12 mouse cellular contexts compared by ENCODE assay signal in the genomic region with DNA sequence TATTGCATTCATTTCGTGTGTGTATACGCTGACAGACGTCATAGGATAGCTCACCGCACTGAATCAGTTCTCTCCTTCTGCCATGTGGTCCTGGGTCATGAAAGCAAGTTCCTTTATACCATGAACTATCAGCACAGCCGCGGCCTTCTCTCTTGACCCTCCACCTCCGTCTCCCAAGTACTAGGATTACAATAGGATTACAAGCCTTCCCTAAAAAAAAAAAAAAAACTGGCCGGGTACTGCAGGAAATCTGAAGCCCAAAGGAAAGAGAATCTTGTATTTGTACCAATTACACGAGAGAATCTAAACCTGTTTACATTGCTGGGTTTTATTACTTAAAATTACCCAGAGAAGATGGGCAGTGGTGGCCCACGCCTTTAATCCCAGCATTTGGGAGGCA. TPM values are rescaled to one million over a fixed set of nuclear protein-coding genes. Genes with fewer than 3 reads are reported as not detected.
DNase-seq lines count a peak whose midpoint lies in the region; ATAC-seq lines count a peak whose summit lies in the region.
"Had no signal": no experiment of that assay in that cellular context is flagged by ENCODE, and none has a peak within 500 bp of the region (broad histone marks: within the 10 kb centered on the region; RNA-seq: fewer than 3 reads in every experiment).

No protein-coding gene starts in this region.

- H3K9me3 ChIP-seq in heart, embryonic 12.5 days (replicated peaks), result no peaks in the 10 kb centered on the region
- no peaks in the 10 kb centered on the region for H3K9me3 ChIP-seq in midbrain, embryonic 10.5 days (replicated peaks)
- H3K9me3 ChIP-seq in midbrain, embryonic 14.5 days (ENCODE audit: control insufficient read depth, low read length), result no peaks in the 10 kb centered on the region
- H3K9me3 ChIP-seq in embryonic facial prominence, embryonic 15.5 days (replicated peaks), result no peaks in the 10 kb centered on the region
- H3K9me3 ChIP-seq in liver, embryonic 16.5 days (replicated peaks; ENCODE audit: control insufficient read depth, low read length), result no peaks in the 10 kb centered on the region
- H3K9me3 ChIP-seq: neural tube, embryonic 12.5 days had no signal

- H3K36me3 ChIP-seq in heart, embryonic 12.5 days, result peaks cover 3% of the 10 kb centered on the region
- H3K36me3 ChIP-seq in midbrain, embryonic 10.5 days, result peaks cover 19% of the 10 kb centered on the region
- H3K36me3 ChIP-seq in midbrain, embryonic 14.5 days (ENCODE audit: control insufficient read depth, insufficient read depth, low read length), result no peaks in the 10 kb centered on the region
- H3K36me3 ChIP-seq in embryonic facial prominence, embryonic 15.5 days, result no peaks in the 10 kb centered on the region
- H3K36me3 ChIP-seq in liver, embryonic 16.5 days (ENCODE audit: control insufficient read depth, insufficient read depth), result no peaks in the 10 kb centered on the region
- H3K36me3 ChIP-seq: neural tube, embryonic 12.5 days had no signal

- DNase-seq in heart, adult 8-10 months (ENCODE audit: low spot score), result no peak
- DNase-seq in midbrain, embryonic 10.5 days (ENCODE audit: low spot score), result no peak
- DNase-seq in midbrain, embryonic 14.5 days, result no peak
- no peak for DNase-seq in cerebellum, postnatal 14 days
- no peak for DNase-seq in yolk sac, embryonic 10.5 days (ENCODE audit: low spot score)
- DNase-seq: cerebellum, adult 2 months; gastrocnemius, postnatal 14 days; kidney, postnatal 4 days had no signal

- peak overlapping the region; percentile 82 for H3K4me2 ChIP-seq in heart, embryonic 12.5 days
- no peak overlapping the region for H3K4me2 ChIP-seq in midbrain, embryonic 14.5 days (ENCODE audit: low read length)
- 0 out of 2 replicates have a peak overlapping the region, but pooled peaks have one; percentile 58 for H3K4me2 ChIP-seq in embryonic facial prominence, embryonic 15.5 days (replicated peaks)
- peak overlapping the region; percentile 5; the same call in 1 of the 2 replicates for H3K4me2 ChIP-seq in liver, embryonic 16.5 days (ENCODE audit: low read depth, low read length)

- H3K4me3 ChIP-seq in heart, embryonic 12.5 days, result no peak overlapping the region
- peak overlapping the region; percentile 99; the same call in 1 of the 2 replicates for H3K4me3 ChIP-seq in midbrain, embryonic 10.5 days
- no peak overlapping the region for H3K4me3 ChIP-seq in midbrain, embryonic 14.5 days (replicated peaks; ENCODE audit: low read depth, low read length)
- H3K4me3 ChIP-seq in embryonic facial prominence, embryonic 15.5 days (replicated peaks), result no peak overlapping the region
- no peak overlapping the region for H3K4me3 ChIP-seq in liver, embryonic 16.5 days (ENCODE audit: low read depth, low read length)

- no peak for ATAC-seq in heart, embryonic 12.5 days (ENCODE audit: insufficient number of reproducible peaks, low FRiP score)
- no peak for ATAC-seq in midbrain, embryonic 14.5 days (ENCODE audit: low FRiP score, low TSS enrichment)
- no peak for ATAC-seq in embryonic facial prominence, embryonic 15.5 days (ENCODE audit: insufficient number of reproducible peaks, low FRiP score, low TSS enrichment, low read depth)
- ATAC-seq in liver, embryonic 16.5 days (ENCODE audit: low read depth), result no peak

- no peaks in the 10 kb centered on the region for H3K27me3 ChIP-seq in heart, embryonic 12.5 days (replicated peaks)
- peaks cover 43% of the 10 kb centered on the region for H3K27me3 ChIP-seq in midbrain, embryonic 10.5 days (ENCODE audit: low read depth, poor library complexity, severe bottlenecking)
- H3K27me3 ChIP-seq in midbrain, embryonic 14.5 days (ENCODE audit: control insufficient read depth, insufficient read depth, low read length), result no peaks in the 10 kb centered on the region
- H3K27me3 ChIP-seq in embryonic facial prominence, embryonic 15.5 days, result no peaks in the 10 kb centered on the region
- no peaks in the 10 kb centered on the region for H3K27me3 ChIP-seq in liver, embryonic 16.5 days (ENCODE audit: control insufficient read depth, insufficient read depth, low read depth, low read length)
- H3K27me3 ChIP-seq: neural tube, embryonic 12.5 days had no signal

- H3K27ac ChIP-seq in heart, embryonic 12.5 days (ENCODE audit: poor library complexity, severe bottlenecking), result peak overlapping the region; percentile 92; the same call in 1 of the 2 replicates
- peak overlapping the region; percentile 94; the same call in 1 of the 2 replicates for H3K27ac ChIP-seq in midbrain, embryonic 10.5 days (replicated peaks)
- H3K27ac ChIP-seq in midbrain, embryonic 14.5 days (replicated peaks; ENCODE audit: low read depth, low read length), result no peak overlapping the region
- 0 out of 2 replicates have a peak overlapping the region, but pooled peaks have one; percentile 17 for H3K27ac ChIP-seq in embryonic facial prominence, embryonic 15.5 days (replicated peaks)
- no peak overlapping the region for H3K27ac ChIP-seq in liver, embryonic 16.5 days (ENCODE audit: low read length)
- H3K27ac ChIP-seq: neural tube, embryonic 12.5 days had no signal

- peaks cover 58% of the 10 kb centered on the region for H3K4me1 ChIP-seq in heart, embryonic 12.5 days (replicated peaks)
- H3K4me1 ChIP-seq in midbrain, embryonic 10.5 days, result peaks cover 58% of the 10 kb centered on the region
- peaks cover 14% of the 10 kb centered on the region for H3K4me1 ChIP-seq in midbrain, embryonic 14.5 days (ENCODE audit: control insufficient read depth, insufficient read depth, low read length)
- H3K4me1 ChIP-seq in embryonic facial prominence, embryonic 15.5 days, result peaks cover 32% of the 10 kb centered on the region
- peaks cover 8% of the 10 kb centered on the region for H3K4me1 ChIP-seq in liver, embryonic 16.5 days (ENCODE audit: control insufficient read depth, low read depth, low read length)

- no peak overlapping the region for H3K9ac ChIP-seq in heart, embryonic 12.5 days
- no peak overlapping the region for H3K9ac ChIP-seq in midbrain, embryonic 14.5 days (replicated peaks; ENCODE audit: low read length)
- H3K9ac ChIP-seq in embryonic facial prominence, embryonic 15.5 days, result no peak overlapping the region
- no peak overlapping the region for H3K9ac ChIP-seq in liver, embryonic 16.5 days (ENCODE audit: low read depth, low read length)
- H3K9ac ChIP-seq: neural tube, embryonic 12.5 days had no signal

- 48% methylated on average over 10 of the region's 10 CpGs for WGBS in heart, embryonic 12.5 days
- whole genome bisulfite sequencing in midbrain, embryonic 10.5 days, result 46% methylated on average over 10 of the region's 10 CpGs
- 39% methylated on average over 10 of the region's 10 CpGs for WGBS in midbrain, embryonic 14.5 days
- 48% methylated on average over 10 of the region's 10 CpGs for WGBS in embryonic facial prominence, embryonic 15.5 days
- 65% methylated on average over 10 of the region's 10 CpGs for WGBS in liver, embryonic 16.5 days (ENCODE audit: insufficient replicate concordance)

RNA-seq across cellular contexts. Expression of gene Slf2, which starts 1.3 kb away (rescaled TPM):
- polyA plus RNA-seq in heart, embryonic 12.5 days (2016; fragmentation: Nextera tagmentation; extraction: Ambion mirVana), result 51.4 and 52.3 TPM in 2 replicates
- total RNA-seq in heart, adult 8-10 months (2022), result 10 to 100 TPM; 18.2 to 21.9 (median 19.7) TPM
- 37.2 and 39.1 TPM in 2 replicates for polyA plus RNA-seq in midbrain, embryonic 10.5 days (2016; fragmentation: Nextera tagmentation; extraction: Ambion mirVana)
- 31.0 and 37.4 TPM in 2 replicates for polyA plus RNA-seq in midbrain, embryonic 14.5 days (2014; fragmentation: Nextera tagmentation; extraction: Ambion mirVana)
- polyA plus RNA-seq in embryonic facial prominence, embryonic 15.5 days (2015; fragmentation: Nextera tagmentation; extraction: Ambion mirVana), result 27.1 and 32.3 TPM in 2 replicates
- polyA plus RNA-seq in liver, embryonic 16.5 days (2015; fragmentation: Nextera tagmentation; extraction: Ambion mirVana), result 11.9 and 12.2 TPM in 2 replicates

RNA-seq across cellular contexts. Expression of gene Sema4g, which starts 59.2 kb away (rescaled TPM):
- 0.91 and 1.0 TPM in 2 replicates for polyA plus RNA-seq in heart, embryonic 12.5 days (2016; fragmentation: Nextera tagmentation; extraction: Ambion mirVana)
- total RNA-seq in heart, adult 8-10 months (2022), result under 1 TPM in 3 of 4 experiments, not detected in 1; 0.25 to 0.46 (median 0.44) TPM
- 3.1 and 5.4 TPM in 2 replicates for polyA plus RNA-seq in midbrain, embryonic 10.5 days (2016; fragmentation: Nextera tagmentation; extraction: Ambion mirVana)
- 17.6 and 18.6 TPM in 2 replicates for polyA plus RNA-seq in midbrain, embryonic 14.5 days (2014; fragmentation: Nextera tagmentation; extraction: Ambion mirVana)
- polyA plus RNA-seq in embryonic facial prominence, embryonic 15.5 days (2015; fragmentation: Nextera tagmentation; extraction: Ambion mirVana), result 4.8 and 5.9 TPM in 2 replicates
- polyA plus RNA-seq in liver, embryonic 16.5 days (2015; fragmentation: Nextera tagmentation; extraction: Ambion mirVana), result 5.4 and 8.0 TPM in 2 replicates

Comparison
In these comparisons a context has a peak if more than half of its experiments do, and no peak if none do; other contexts are left out.
1. H3K27ac ChIP-seq: peak in heart, embryonic 12.5 days (single experiment), midbrain, embryonic 10.5 days (single experiment) and embryonic facial prominence, embryonic 15.5 days (single experiment); none in midbrain, embryonic 14.5 days (single experiment) and liver, embryonic 16.5 days (single experiment).